Mouse (Mus musculus): ENCODE data around the gene Ehf. TPM values are rescaled to one million over a fixed set of nuclear protein-coding genes. Genes with fewer than 3 reads are reported as not detected.

The Ehf gene
- polyA plus RNA-seq, 1 experiment from 2014 or later, result 0.14 TPM

GRCm38 (mm10) chr2:103294526-103294925 is 8.6 kb downstream of the Ehf start:
- ATAC-seq (ENCODE audit: insufficient number of reproducible peaks, insufficient read depth, low FRiP score, low TSS enrichment, low read depth), result no peak
- 23% methylated on average over 3 of the region's 3 CpGs for WGBS

GRCm38 (mm10) chr2:103293751-103294150 is 9.3 kb downstream of the Ehf start:
- no peak overlapping the region for H3K9ac ChIP-seq (replicated peaks)
- no peaks in the 10 kb centered on the region for H3K36me3 ChIP-seq
- WGBS, result 82% methylated on average over 5 of the region's 5 CpGs
- no peak overlapping the region for H3K27ac ChIP-seq
- H3K4me1 ChIP-seq (replicated peaks), result peaks cover 6% of the 10 kb centered on the region; the same call in 1 of the 2 replicates
- no peaks in the 10 kb centered on the region for H3K9me3 ChIP-seq
- no peak overlapping the region for H3K4me3 ChIP-seq (replicated peaks)
- no peak for ATAC-seq (ENCODE audit: insufficient number of reproducible peaks, insufficient read depth, low FRiP score, low TSS enrichment, low read depth)
- no peak overlapping the region for H3K4me2 ChIP-seq
- H3K27me3 ChIP-seq, result peaks cover 8% of the 10 kb centered on the region; the same call in 1 of the 2 replicates

More at GRCm38 (mm10) chr2:103294526-103294925, 8.6 kb downstream of the Ehf start:
- peaks cover 7% of the 10 kb centered on the region; the same call in 1 of the 2 replicates for H3K27me3 ChIP-seq
- peaks cover 3% of the 10 kb centered on the region; the same call in 1 of the 2 replicates for H3K4me1 ChIP-seq (replicated peaks)
- H3K9me3 ChIP-seq, result no peaks in the 10 kb centered on the region
- H3K4me3 ChIP-seq (replicated peaks), result no peak overlapping the region
- H3K27ac ChIP-seq, result no peak overlapping the region
- H3K4me2 ChIP-seq, result no peak overlapping the region
- H3K9ac ChIP-seq (replicated peaks), result no peak overlapping the region
- H3K36me3 ChIP-seq, result no peaks in the 10 kb centered on the region

- Histone ChIP-seq H3K9ac (replicated peaks) (no peak overlapping the region), H3K4me3 (replicated peaks) (no peak overlapping the region), H3K36me3 (no peaks in the 10 kb centered on the region), H3K4me2 (no peak overlapping the region), H3K27ac (no peak overlapping the region), H3K4me1 (replicated peaks) (peaks cover 6% of the 10 kb centered on the region; the same call in 1 of the 2 replicates), H3K9me3 (no peaks in the 10 kb centered on the region), H3K27me3 (peaks cover 14% of the 10 kb centered on the region; the same call in 1 of the 2 replicates)
- ATAC-seq (ENCODE audit: insufficient number of reproducible peaks, insufficient read depth, low FRiP score, low TSS enrichment, low read depth), result no peak
- 33% methylated on average over 3 of the region's 3 CpGs for WGBS
Observed at GRCm38 (mm10) chr2:103293214-103293613, 9.9 kb downstream of the Ehf start.

DNA sequence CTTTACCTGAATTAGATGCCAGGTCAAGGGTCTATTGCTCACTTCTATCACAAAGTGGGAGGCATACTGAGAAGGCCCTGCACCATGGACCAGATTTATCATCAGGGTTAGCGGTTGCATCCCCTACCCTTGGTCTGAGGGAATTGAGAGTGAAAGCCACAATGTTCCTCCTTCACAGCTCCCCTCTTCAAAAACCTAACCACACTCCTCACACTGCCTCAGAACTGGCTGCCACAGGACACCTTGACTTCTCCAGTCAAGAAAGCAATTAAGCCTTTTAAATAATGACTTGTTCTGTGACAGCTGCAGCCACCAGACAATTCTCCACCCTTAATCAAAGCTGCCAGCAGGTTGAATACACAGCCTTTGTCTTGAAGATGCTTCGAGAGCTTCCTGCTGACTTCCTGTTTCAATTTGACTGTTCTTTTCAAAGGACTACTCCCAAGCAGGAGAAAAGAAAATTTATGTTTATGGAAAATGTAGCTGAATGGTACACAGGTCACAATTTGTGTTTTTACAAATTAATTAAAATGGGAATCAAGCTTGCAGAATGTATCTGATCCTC is 12.3 kb downstream of the Ehf start:
- no peaks in the 10 kb centered on the region for H3K36me3 ChIP-seq
- ATAC-seq (ENCODE audit: insufficient number of reproducible peaks, insufficient read depth, low FRiP score, low TSS enrichment, low read depth), result no peak
- 68% methylated on average over 2 of the region's 2 CpGs for WGBS
- no peaks in the 10 kb centered on the region for H3K9me3 ChIP-seq
- no peak overlapping the region for H3K27ac ChIP-seq
- no peak overlapping the region for H3K4me3 ChIP-seq (replicated peaks)
- H3K4me2 ChIP-seq, result no peak overlapping the region
- peaks cover 17% of the 10 kb centered on the region for H3K4me1 ChIP-seq (replicated peaks)
- no peak overlapping the region for H3K9ac ChIP-seq (replicated peaks)
- H3K27me3 ChIP-seq, result peaks cover 19% of the 10 kb centered on the region

DNA sequence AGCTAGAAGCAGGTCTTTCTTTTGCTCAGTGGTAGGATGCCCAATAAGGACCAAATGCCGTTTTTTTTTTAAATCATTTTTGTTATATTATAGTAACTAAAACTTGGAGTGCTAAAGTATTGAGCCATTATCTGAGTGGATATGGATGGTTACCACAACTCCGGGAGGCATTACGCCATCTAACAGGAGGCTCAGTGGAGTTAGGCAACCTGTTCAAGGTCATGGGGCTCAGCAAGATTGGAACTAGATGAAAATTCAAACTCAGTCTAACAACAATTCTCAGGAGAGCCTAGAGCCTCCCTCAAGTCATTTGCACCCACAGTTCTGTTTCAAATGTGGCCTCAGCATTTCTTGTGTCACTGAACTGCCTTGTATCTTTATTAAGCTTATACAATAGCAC is 12.9 kb downstream of the Ehf start:
- over 99% methylated on average over 3 of the region's 3 CpGs for WGBS
- peaks cover 22% of the 10 kb centered on the region for H3K27me3 ChIP-seq
- no peaks in the 10 kb centered on the region for H3K9me3 ChIP-seq
- ATAC-seq (ENCODE audit: insufficient number of reproducible peaks, insufficient read depth, low FRiP score, low TSS enrichment, low read depth), result no peak
- no peak overlapping the region for H3K27ac ChIP-seq
- H3K9ac ChIP-seq (replicated peaks), result no peak overlapping the region
- peaks cover 23% of the 10 kb centered on the region for H3K4me1 ChIP-seq (replicated peaks)
- H3K36me3 ChIP-seq, result no peaks in the 10 kb centered on the region
- H3K4me3 ChIP-seq (replicated peaks), result no peak overlapping the region
- no peak overlapping the region for H3K4me2 ChIP-seq

DNA sequence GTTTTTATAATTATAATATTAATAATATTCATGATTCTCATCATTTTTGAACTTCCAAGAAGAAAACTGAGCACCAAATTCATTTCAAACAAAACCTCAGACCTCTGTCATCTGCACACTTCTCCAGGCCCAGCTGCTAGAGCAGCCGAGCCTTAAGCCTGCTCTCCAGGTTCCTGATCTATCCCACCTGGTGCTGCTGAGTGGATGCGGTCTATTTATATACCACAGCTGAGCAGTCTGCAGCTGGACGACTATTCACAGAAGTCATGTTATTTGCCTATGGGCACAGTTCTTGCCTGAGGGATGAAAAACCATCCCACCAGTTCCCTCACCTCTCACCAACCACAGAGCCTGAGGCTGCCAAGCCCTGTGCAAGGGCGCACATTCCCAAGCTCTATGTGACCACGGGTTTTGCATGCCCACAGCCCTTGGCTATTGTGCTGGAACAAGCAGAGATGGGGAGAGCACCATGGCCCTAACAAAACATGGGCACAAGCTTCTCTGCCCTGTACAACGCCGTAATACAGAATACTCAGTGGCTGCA is 13.6 kb downstream of the Ehf start:
- Histone ChIP-seq H3K9me3 (no peaks in the 10 kb centered on the region), H3K4me1 (replicated peaks) (peaks cover 23% of the 10 kb centered on the region), H3K4me3 (replicated peaks) (no peak overlapping the region), H3K4me2 (no peak overlapping the region), H3K9ac (replicated peaks) (no peak overlapping the region), H3K36me3 (no peaks in the 10 kb centered on the region), H3K27ac (no peak overlapping the region), H3K27me3 (peaks cover 28% of the 10 kb centered on the region)
- WGBS, result 54% methylated on average over 7 of the region's 7 CpGs
- peak; percentile 39; the same call in 1 of the 2 replicates for ATAC-seq (ENCODE audit: insufficient number of reproducible peaks, insufficient read depth, low FRiP score, low TSS enrichment, low read depth)

- Histone ChIP-seq H3K27me3 (peaks cover 27% of the 10 kb centered on the region), H3K4me3 (replicated peaks) (no peak overlapping the region), H3K27ac (no peak overlapping the region), H3K9me3 (no peaks in the 10 kb centered on the region), H3K9ac (replicated peaks) (no peak overlapping the region), H3K4me2 (no peak overlapping the region), H3K4me1 (replicated peaks) (peaks cover 23% of the 10 kb centered on the region), H3K36me3 (no peaks in the 10 kb centered on the region)
- 81% methylated on average over 5 of the region's 5 CpGs for WGBS
- ATAC-seq (ENCODE audit: insufficient number of reproducible peaks, insufficient read depth, low FRiP score, low TSS enrichment, low read depth), result no peak
Observed at GRCm38 (mm10) chr2:103287716-103288115, 15.4 kb downstream of the Ehf start.

DNA sequence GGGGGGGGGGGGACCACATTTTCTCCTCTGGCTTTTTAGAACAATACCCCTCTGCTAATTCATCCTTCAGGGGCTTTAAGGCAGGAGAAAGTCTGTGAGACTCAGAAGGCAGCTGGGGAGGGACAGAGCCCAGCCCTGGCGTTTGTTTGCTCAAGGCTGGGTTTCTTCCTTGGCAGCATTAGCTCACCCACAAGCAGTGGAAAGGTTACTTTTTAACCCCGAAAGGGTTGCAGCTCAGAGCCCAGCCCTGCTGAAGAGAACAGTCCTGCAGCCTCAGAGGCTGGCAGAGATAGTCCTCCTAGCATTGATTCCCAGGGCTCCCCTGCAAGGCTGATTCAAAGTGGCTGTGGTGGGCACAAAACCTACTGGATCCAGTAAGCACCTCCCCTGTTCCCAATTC is 17.5 kb downstream of the Ehf start:
- Histone ChIP-seq H3K9ac (replicated peaks) (no peak overlapping the region), H3K4me3 (replicated peaks) (no peak overlapping the region), H3K4me1 (replicated peaks) (peaks cover 23% of the 10 kb centered on the region), H3K9me3 (no peaks in the 10 kb centered on the region), H3K27ac (no peak overlapping the region), H3K27me3 (peaks cover 27% of the 10 kb centered on the region), H3K36me3 (no peaks in the 10 kb centered on the region), H3K4me2 (no peak overlapping the region)
- WGBS, result 34% methylated on average over 2 of the region's 2 CpGs
- ATAC-seq (ENCODE audit: insufficient number of reproducible peaks, insufficient read depth, low FRiP score, low TSS enrichment, low read depth), result no peak

DNA sequence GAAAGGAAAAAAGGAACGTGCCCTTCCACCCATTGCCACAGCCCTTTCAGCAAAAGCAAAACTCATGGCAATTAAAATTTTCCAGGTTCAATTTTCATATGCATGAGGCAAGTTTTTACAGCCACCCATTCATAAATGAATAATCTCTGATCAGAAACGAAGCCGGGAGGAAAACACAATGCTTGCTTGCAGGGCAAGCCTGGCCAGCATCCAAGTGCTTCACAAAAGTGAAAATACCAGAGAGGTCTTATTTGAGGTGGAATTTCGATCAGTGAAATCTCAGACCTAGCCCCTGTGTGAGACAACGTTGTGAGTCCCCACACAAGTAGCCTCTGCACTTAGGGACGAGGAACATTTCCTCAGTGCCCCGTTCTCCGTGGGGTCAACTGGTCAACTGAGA is 19.3 kb downstream of the Ehf start:
- Histone ChIP-seq H3K36me3 (no peaks in the 10 kb centered on the region), H3K4me1 (replicated peaks) (peaks cover 18% of the 10 kb centered on the region), H3K4me2 (no peak overlapping the region), H3K27me3 (peaks cover 21% of the 10 kb centered on the region), H3K27ac (no peak overlapping the region), H3K9me3 (no peaks in the 10 kb centered on the region), H3K9ac (replicated peaks) (no peak overlapping the region), H3K4me3 (replicated peaks) (no peak overlapping the region)
- no peak for ATAC-seq (ENCODE audit: insufficient number of reproducible peaks, insufficient read depth, low FRiP score, low TSS enrichment, low read depth)
- WGBS, result 81% methylated on average over 8 of the region's 8 CpGs

GRCm38 (mm10) chr2:103282184-103282750 is 20.8 kb downstream of the Ehf start:
- H3K4me3 ChIP-seq (replicated peaks), result no peak overlapping the region
- ATAC-seq (ENCODE audit: insufficient number of reproducible peaks, insufficient read depth, low FRiP score, low TSS enrichment, low read depth), result no peak
- H3K9ac ChIP-seq (replicated peaks), result no peak overlapping the region
- no peak overlapping the region for H3K27ac ChIP-seq
- H3K9me3 ChIP-seq, result no peaks in the 10 kb centered on the region
- peaks cover 18% of the 10 kb centered on the region for H3K4me1 ChIP-seq (replicated peaks)
- WGBS, result 52% methylated on average over 8 of the region's 8 CpGs
- no peak overlapping the region for H3K4me2 ChIP-seq
- peaks cover 12% of the 10 kb centered on the region for H3K27me3 ChIP-seq
- H3K36me3 ChIP-seq, result no peaks in the 10 kb centered on the region

- WGBS, result 88% methylated on average over 1 of the region's 1 CpGs
- Histone ChIP-seq H3K9me3 (no peaks in the 10 kb centered on the region), H3K27ac (no peak overlapping the region), H3K36me3 (no peaks in the 10 kb centered on the region), H3K9ac (replicated peaks) (no peak overlapping the region), H3K27me3 (peaks cover 5% of the 10 kb centered on the region; the same call in 1 of the 2 replicates), H3K4me3 (replicated peaks) (no peak overlapping the region), H3K4me2 (no peak overlapping the region), H3K4me1 (replicated peaks) (no peaks in the 10 kb centered on the region)
- ATAC-seq (ENCODE audit: insufficient number of reproducible peaks, insufficient read depth, low FRiP score, low TSS enrichment, low read depth), result no peak
Observed at GRCm38 (mm10) chr2:103279927-103280326, 23.2 kb downstream of the Ehf start.

Measured in limb, embryonic 12.5 days (tissue).